Mouse (Mus musculus): ENCODE measurements around the gene Dhfr. TPM values are rescaled to one million over a fixed set of nuclear protein-coding genes. Genes with fewer than 3 reads are reported as not detected.

The Dhfr gene
- polyA plus RNA-seq, 1 experiment from 2014 or later: 5.5 TPM

DNA sequence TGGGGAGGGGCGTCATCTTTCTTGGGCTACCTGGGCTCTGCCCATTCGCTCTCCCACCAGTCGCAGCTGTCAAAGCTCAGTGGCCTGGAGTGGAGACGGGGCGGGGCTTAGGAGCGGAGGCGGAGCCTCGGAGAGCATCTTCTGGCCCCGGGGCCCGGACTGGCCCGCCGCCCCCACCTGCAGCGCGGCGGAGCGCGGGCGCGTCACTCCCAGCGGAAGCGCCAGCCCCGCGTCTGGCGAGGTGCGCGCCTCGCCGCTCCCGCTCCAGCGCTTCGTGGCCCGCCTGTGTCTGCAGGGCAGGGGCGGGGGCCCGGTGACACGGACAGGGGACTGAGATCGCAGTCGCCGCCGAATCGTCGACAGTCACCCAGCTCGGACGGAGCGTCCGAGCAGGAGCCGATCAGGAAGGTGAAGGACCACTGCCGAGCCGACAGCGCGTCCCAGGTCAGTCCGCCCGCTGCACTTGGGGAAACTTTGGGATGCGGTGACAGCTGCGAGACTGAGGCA, 71.3 kb downstream of the Dhfr start, which contains the start of gene Ankrd34b:
Gene Ankrd34b (plus strand): TSS at position 139 of the 507 bp plus-strand sequence.
- 2% methylated on average over 45 of the region's 54 CpGs for WGBS
- Histone ChIP-seq H3K4me1 (replicated peaks; ENCODE audit: control insufficient read depth, insufficient read depth) (no peaks in the 10 kb centered on the region; the same call in 1 of the 2 replicates), H3K9me3 (ENCODE audit: control insufficient read depth, low read length) (no peaks in the 10 kb centered on the region), H3K4me2 (replicated peaks; ENCODE audit: low read depth) (peak within 1 kb of the TSS; percentile 89), H3K4me3 (ENCODE audit: low read depth, low read length) (peak within 1 kb of the TSS; percentile 51), H3K27ac (replicated peaks) (no peak within 1 kb of the TSS), H3K9ac (ENCODE audit: low read length) (peak within 1 kb of the TSS; percentile 27; the same call in 1 of the 2 replicates), H3K27me3 (ENCODE audit: control insufficient read depth, insufficient read depth, low read length) (peaks cover 15% of the 10 kb centered on the region; the same call in 1 of the 2 replicates), H3K36me3 (ENCODE audit: control insufficient read depth, insufficient read depth, low read length) (no peaks in the 10 kb centered on the region)
- DNase-seq (ENCODE audit: low spot score): peak; percentile 27
- no peak for TF ChIP-seq CTCF (IDR thresholded peaks at IDR 0.05; ENCODE audit: low read depth)
- no peak for TF ChIP-seq EP300 (optimal IDR thresholded peaks at IDR 0.05)
- peak; percentile 69 for ATAC-seq (ENCODE audit: low FRiP score, low TSS enrichment)

DNA sequence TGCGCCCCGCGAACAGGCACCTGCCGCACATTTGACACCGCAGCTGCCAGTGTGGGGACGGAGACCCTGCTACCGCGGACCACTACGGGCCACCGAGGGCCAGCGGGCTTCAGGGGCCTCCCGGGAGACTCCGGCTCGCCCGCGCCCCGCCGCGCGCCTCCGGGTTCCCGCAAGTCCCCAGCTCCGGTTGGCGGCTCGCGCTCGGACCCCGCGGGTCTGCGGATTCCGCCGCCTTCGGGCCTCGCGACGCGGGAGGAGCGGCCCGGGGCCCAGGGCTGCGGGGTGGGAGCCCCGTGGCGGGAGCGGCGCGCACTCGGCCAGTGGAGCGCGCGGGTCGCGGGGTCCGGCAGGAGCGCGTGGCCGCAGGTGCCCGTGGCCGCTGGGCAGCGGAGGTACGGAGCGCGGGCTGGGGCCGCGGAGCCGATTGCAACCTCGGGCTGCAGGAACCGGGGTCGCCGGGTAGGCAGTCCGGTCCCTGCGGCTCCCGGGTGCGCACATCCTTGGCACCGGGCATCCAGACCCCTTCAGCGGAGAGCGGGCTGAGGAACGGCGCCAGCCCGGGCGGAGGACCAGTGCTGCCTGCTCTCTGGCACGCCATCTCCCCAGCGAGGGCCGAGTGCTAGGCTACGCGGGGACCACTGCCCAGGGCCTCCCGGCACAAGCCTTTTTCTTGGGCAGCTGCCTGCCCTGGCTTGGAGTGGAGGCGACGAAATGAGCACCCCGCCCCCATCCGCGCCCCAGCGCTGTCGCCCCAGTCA, 71.9 kb downstream of the Dhfr start:
- ATAC-seq (ENCODE audit: low FRiP score, low TSS enrichment): peak; percentile 32; the same call in 1 of the 2 replicates
- Histone ChIP-seq H3K9ac (ENCODE audit: low read length) (peak overlapping the region; percentile 27; the same call in 1 of the 2 replicates), H3K9me3 (ENCODE audit: control insufficient read depth, low read length) (no peaks in the 10 kb centered on the region), H3K4me1 (replicated peaks; ENCODE audit: control insufficient read depth, insufficient read depth) (no peaks in the 10 kb centered on the region; the same call in 1 of the 2 replicates), H3K4me3 (ENCODE audit: low read depth, low read length) (peak overlapping the region; percentile 51), H3K4me2 (replicated peaks; ENCODE audit: low read depth) (peak overlapping the region; percentile 89), H3K27me3 (ENCODE audit: control insufficient read depth, insufficient read depth, low read length) (peaks cover 15% of the 10 kb centered on the region; the same call in 1 of the 2 replicates), H3K27ac (replicated peaks) (no peak overlapping the region), H3K36me3 (ENCODE audit: control insufficient read depth, insufficient read depth, low read length) (no peaks in the 10 kb centered on the region)
- peak; percentile 21 for DNase-seq (ENCODE audit: low spot score)
- WGBS: 1% methylated on average over 71 of the region's 92 CpGs
- TF ChIP-seq EP300 (optimal IDR thresholded peaks at IDR 0.05) (no peak), CTCF (IDR thresholded peaks at IDR 0.05; ENCODE audit: low read depth) (no peak)

DNA sequence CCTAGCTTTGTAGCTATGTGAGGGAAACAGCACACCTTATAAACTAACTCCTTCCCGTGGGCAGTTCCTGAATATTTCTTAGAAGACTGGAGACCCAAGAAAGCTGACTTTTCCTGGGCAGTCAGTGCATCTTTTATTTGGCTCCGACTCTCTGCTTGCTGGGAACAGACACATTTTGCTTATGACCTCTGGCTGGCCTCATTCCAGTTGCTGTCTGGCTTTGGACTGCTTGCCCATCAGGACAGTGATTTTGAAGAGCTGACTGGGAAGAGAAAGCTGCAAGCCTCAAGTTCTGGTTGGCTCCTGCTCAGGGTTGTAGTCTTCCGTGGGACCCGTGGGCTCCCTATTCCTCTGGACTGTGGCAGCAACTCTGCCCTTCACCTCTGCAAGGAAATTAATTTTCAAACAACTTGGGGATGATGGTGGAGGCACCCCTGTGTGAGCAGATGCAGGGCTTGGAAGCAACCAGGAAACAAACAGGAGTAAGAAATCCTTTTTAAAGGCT, 72.9 kb downstream of the Dhfr start:
- H3K4me2 ChIP-seq (replicated peaks; ENCODE audit: low read depth): no peak overlapping the region
- ATAC-seq (ENCODE audit: low FRiP score, low TSS enrichment) (no peak), DNase-seq (ENCODE audit: low spot score) (no peak)
- peaks cover 15% of the 10 kb centered on the region; the same call in 1 of the 2 replicates for H3K27me3 ChIP-seq (ENCODE audit: control insufficient read depth, insufficient read depth, low read length)
- 39% methylated on average over 4 of the region's 4 CpGs for WGBS
- no peaks in the 10 kb centered on the region for H3K36me3 ChIP-seq (ENCODE audit: control insufficient read depth, insufficient read depth, low read length)
- no peak overlapping the region for H3K27ac ChIP-seq (replicated peaks)
- TF ChIP-seq EP300 (optimal IDR thresholded peaks at IDR 0.05) (no peak), CTCF (IDR thresholded peaks at IDR 0.05; ENCODE audit: low read depth) (no peak)
- no peak overlapping the region; the same call in 1 of the 2 replicates for H3K4me3 ChIP-seq (ENCODE audit: low read depth, low read length)
- H3K9me3 ChIP-seq (ENCODE audit: control insufficient read depth, low read length): no peaks in the 10 kb centered on the region
- H3K4me1 ChIP-seq (replicated peaks; ENCODE audit: control insufficient read depth, insufficient read depth): no peaks in the 10 kb centered on the region; the same call in 1 of the 2 replicates
- H3K9ac ChIP-seq (ENCODE audit: low read length): no peak overlapping the region

Other genes with a start within 250 kb of the Dhfr start
- gene Rasgrf2, start 223.1 kb upstream of the Dhfr start, polyA plus RNA-seq (2015; fragmentation: Nextera tagmentation; extraction: Ambion mirVana): 0.39 and 0.44 TPM in 2 replicates
- gene Gm20379, start 48.7 kb upstream of the Dhfr start, polyA plus RNA-seq (2015; fragmentation: Nextera tagmentation; extraction: Ambion mirVana): 0.27 and 0.51 TPM in 2 replicates
- 8.3 TPM in 2 replicates for gene Msh3, start 277 bp downstream of the Dhfr start, polyA plus RNA-seq (2015; fragmentation: Nextera tagmentation; extraction: Ambion mirVana)
- gene Ankrd34b, start 71.2 kb downstream of the Dhfr start, polyA plus RNA-seq (2015; fragmentation: Nextera tagmentation; extraction: Ambion mirVana): 0.02 and 0.08 TPM in 2 replicates
- 0.10 and 0.22 TPM in 2 replicates for gene Fam151b, start 129.3 kb downstream of the Dhfr start, polyA plus RNA-seq (2015; fragmentation: Nextera tagmentation; extraction: Ambion mirVana)
- gene Zfyve16, start 176.1 kb downstream of the Dhfr start, polyA plus RNA-seq (2015; fragmentation: Nextera tagmentation; extraction: Ambion mirVana): 3.9 and 4.2 TPM in 2 replicates
- gene Spz1, start 221.4 kb downstream of the Dhfr start, polyA plus RNA-seq (2015; fragmentation: Nextera tagmentation; extraction: Ambion mirVana): not detected in 2 replicates

Measured in stomach, postnatal 0 days (tissue).